Mouse (Mus musculus): ENCODE measurements around the gene Sh2d6. TPM values are rescaled to one million over a fixed set of nuclear protein-coding genes. Genes with fewer than 3 reads are reported as not detected.

The Sh2d6 gene
- 0.20 and 0.26 TPM in 2 replicates for polyA plus RNA-seq (2012; rRNA removed; ENCODE audit: low replicate concordance)

GRCm38 (mm10) chr6:72521607-72522006 is at the start of gene Sh2d6:
Gene Sh2d6, minus strand, starts transcription at chr6:72521707.

DNA sequence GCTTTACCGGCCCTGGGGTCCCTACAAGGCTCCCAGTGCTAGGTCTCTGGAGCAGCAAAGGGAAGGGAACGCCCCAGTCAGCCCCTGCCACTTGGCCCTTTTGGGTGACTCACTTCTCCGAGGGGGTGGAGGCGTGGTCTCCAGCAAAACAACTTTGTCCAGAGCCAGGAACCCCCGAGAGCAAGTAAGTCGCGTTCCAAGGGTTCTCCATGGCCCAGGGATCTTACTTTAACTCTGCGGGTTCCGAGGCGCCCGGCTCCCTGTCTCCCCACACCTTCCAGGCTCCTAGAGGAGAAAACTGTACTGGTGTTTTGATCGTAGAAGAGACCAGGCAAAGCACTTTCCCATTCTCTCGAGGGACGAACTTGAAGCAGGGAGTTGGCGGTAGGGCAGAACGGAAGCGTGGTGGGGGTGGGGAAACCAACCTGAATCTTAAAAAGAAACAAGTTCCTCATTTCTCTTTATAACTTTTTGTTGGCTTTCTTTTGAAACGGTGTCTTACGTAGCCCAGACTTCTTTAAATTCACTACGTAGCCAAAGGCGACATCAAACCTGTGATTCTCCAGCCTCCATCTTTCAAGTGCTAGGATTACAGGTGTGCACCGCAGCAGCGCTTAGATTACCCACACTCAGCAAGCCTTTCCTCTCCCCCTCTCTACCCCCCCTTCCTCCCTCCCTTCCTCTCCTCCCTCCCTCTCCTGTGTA is 22.9 kb upstream of the Sh2d6 start, which contains the start of gene Capg:
TSS of gene Capg (plus strand) at position 109 of the 705 bp plus-strand sequence.

Other genes with a start within 250 kb of the Sh2d6 start
- 0.80 and 1.6 TPM in 2 replicates for gene Sftpb, start 217.1 kb downstream of the Sh2d6 start, polyA plus RNA-seq (2012; rRNA removed; ENCODE audit: low replicate concordance)
- 14.1 and 27.3 TPM in 2 replicates for gene Usp39, start 176.5 kb downstream of the Sh2d6 start, polyA plus RNA-seq (2012; rRNA removed; ENCODE audit: low replicate concordance)
- gene 0610030E20Rik, start 174.4 kb downstream of the Sh2d6 start, polyA plus RNA-seq (2012; rRNA removed; ENCODE audit: low replicate concordance): 24.1 and 25.5 TPM in 2 replicates
- 37.7 and 56.7 TPM in 2 replicates for gene Tmem150a, start 166.3 kb downstream of the Sh2d6 start, polyA plus RNA-seq (2012; rRNA removed; ENCODE audit: low replicate concordance)
- 63.9 and 64.3 TPM in 2 replicates for gene Rnf181, start 154.8 kb downstream of the Sh2d6 start, polyA plus RNA-seq (2012; rRNA removed; ENCODE audit: low replicate concordance)
- 26.1 and 61.1 TPM in 2 replicates for gene Vamp5, start 141.2 kb downstream of the Sh2d6 start, polyA plus RNA-seq (2012; rRNA removed; ENCODE audit: low replicate concordance)
- gene Vamp8, start 131.0 kb downstream of the Sh2d6 start, polyA plus RNA-seq (2012; rRNA removed; ENCODE audit: low replicate concordance): 110 and 196 TPM in 2 replicates
- 21.4 and 27.9 TPM in 2 replicates for gene Ggcx, start 107.4 kb downstream of the Sh2d6 start, polyA plus RNA-seq (2012; rRNA removed; ENCODE audit: low replicate concordance)
- gene Mat2a, start 82.1 kb downstream of the Sh2d6 start, polyA plus RNA-seq (2012; rRNA removed; ENCODE audit: low replicate concordance): 100 and 101 TPM in 2 replicates
- gene Capg, start 22.7 kb upstream of the Sh2d6 start, polyA plus RNA-seq (2012; rRNA removed; ENCODE audit: low replicate concordance): 69.5 and 133 TPM in 2 replicates
- 27.9 and 40.5 TPM in 2 replicates for gene Elmod3, start 76.7 kb upstream of the Sh2d6 start, polyA plus RNA-seq (2012; rRNA removed; ENCODE audit: low replicate concordance)
- gene Retsat, start 76.8 kb upstream of the Sh2d6 start, polyA plus RNA-seq (2012; rRNA removed; ENCODE audit: low replicate concordance): 65.2 and 114 TPM in 2 replicates
- 38.1 and 91.1 TPM in 2 replicates for gene Tgoln1, start 95.3 kb upstream of the Sh2d6 start, polyA plus RNA-seq (2012; rRNA removed; ENCODE audit: low replicate concordance)

All from mammary gland, adult 2 months (tissue).